Mouse (Mus musculus): Measurements from ENCODE around the gene Cxcl14. TPM values are rescaled to one million over a fixed set of nuclear protein-coding genes. Genes with fewer than 3 reads are reported as not detected.

Gene Cxcl14
- polyA plus RNA-seq, 1 experiment from 2014 or later = 13.4 TPM

- ATAC-seq (ENCODE audit: low read depth) = peak; percentile 90
- WGBS = 15% methylated on average over 8 of the region's 8 CpGs
- no peak overlapping the region for H3K4me3 ChIP-seq (ENCODE audit: low read length)
- H3K4me1 ChIP-seq (replicated peaks; ENCODE audit: control insufficient read depth, insufficient read depth, low read length) = no peaks in the 10 kb centered on the region
- H3K9ac ChIP-seq (ENCODE audit: low read length) = no peak overlapping the region
- H3K9me3 ChIP-seq (ENCODE audit: control insufficient read depth, low read length) = no peaks in the 10 kb centered on the region
- H3K27me3 ChIP-seq (ENCODE audit: control insufficient read depth, insufficient read depth, low read depth, low read length) = no peaks in the 10 kb centered on the region
- no peak overlapping the region for H3K4me2 ChIP-seq (ENCODE audit: low read depth, low read length)
- H3K36me3 ChIP-seq (ENCODE audit: control insufficient read depth, insufficient read depth, low read length) = no peaks in the 10 kb centered on the region
- no peak overlapping the region for H3K27ac ChIP-seq (ENCODE audit: low read length)
These were observed 16.9 kb downstream of the Cxcl14 start for GRCm38 (mm10) chr13:56279439-56279838.

- no peak overlapping the region for H3K4me2 ChIP-seq (ENCODE audit: low read depth, low read length)
- no peaks in the 10 kb centered on the region for H3K36me3 ChIP-seq (ENCODE audit: control insufficient read depth, insufficient read depth, low read length)
- 47% methylated on average over 2 of the region's 2 CpGs for WGBS
- H3K27ac ChIP-seq (ENCODE audit: low read length) = no peak overlapping the region
- H3K4me3 ChIP-seq (ENCODE audit: low read length) = no peak overlapping the region
- no peaks in the 10 kb centered on the region for H3K4me1 ChIP-seq (replicated peaks; ENCODE audit: control insufficient read depth, insufficient read depth, low read length)
- ATAC-seq (ENCODE audit: low read depth) = no peak
- no peaks in the 10 kb centered on the region for H3K27me3 ChIP-seq (ENCODE audit: control insufficient read depth, insufficient read depth, low read depth, low read length)
- H3K9me3 ChIP-seq (ENCODE audit: control insufficient read depth, low read length) = peaks cover 6% of the 10 kb centered on the region
- no peak overlapping the region for H3K9ac ChIP-seq (ENCODE audit: low read length)
These were observed 21.2 kb downstream of the Cxcl14 start for GRCm38 (mm10) chr13:56275171-56275570.

GRCm38 (mm10) chr13:56270124-56270523 is 26.2 kb downstream of the Cxcl14 start:
- 46% methylated on average over 13 of the region's 13 CpGs for WGBS
- H3K27ac ChIP-seq (ENCODE audit: low read length) = no peak overlapping the region
- ATAC-seq (ENCODE audit: low read depth) = no peak
- peaks cover 6% of the 10 kb centered on the region for H3K9me3 ChIP-seq (ENCODE audit: control insufficient read depth, low read length)
- H3K9ac ChIP-seq (ENCODE audit: low read length) = no peak overlapping the region
- no peaks in the 10 kb centered on the region for H3K4me1 ChIP-seq (replicated peaks; ENCODE audit: control insufficient read depth, insufficient read depth, low read length)
- H3K4me2 ChIP-seq (ENCODE audit: low read depth, low read length) = no peak overlapping the region
- no peaks in the 10 kb centered on the region for H3K36me3 ChIP-seq (ENCODE audit: control insufficient read depth, insufficient read depth, low read length)
- no peaks in the 10 kb centered on the region for H3K27me3 ChIP-seq (ENCODE audit: control insufficient read depth, insufficient read depth, low read depth, low read length)
- no peak overlapping the region for H3K4me3 ChIP-seq (ENCODE audit: low read length)

- Histone ChIP-seq H3K9me3 (ENCODE audit: control insufficient read depth, low read length) (peaks cover 6% of the 10 kb centered on the region), H3K4me1 (replicated peaks; ENCODE audit: control insufficient read depth, insufficient read depth, low read length) (no peaks in the 10 kb centered on the region), H3K27ac (ENCODE audit: low read length) (no peak overlapping the region), H3K4me3 (ENCODE audit: low read length) (no peak overlapping the region), H3K4me2 (ENCODE audit: low read depth, low read length) (no peak overlapping the region), H3K27me3 (ENCODE audit: control insufficient read depth, insufficient read depth, low read depth, low read length) (peaks cover under 1% of the 10 kb centered on the region; the same call in 1 of the 2 replicates), H3K36me3 (ENCODE audit: control insufficient read depth, insufficient read depth, low read length) (no peaks in the 10 kb centered on the region), H3K9ac (ENCODE audit: low read length) (no peak overlapping the region)
- no peak for ATAC-seq (ENCODE audit: low read depth)
- whole genome bisulfite sequencing = 74% methylated on average over 4 of the region's 4 CpGs
These were observed 29.0 kb downstream of the Cxcl14 start for GRCm38 (mm10) chr13:56267396-56267795.

- Histone ChIP-seq H3K9me3 (ENCODE audit: control insufficient read depth, low read length) (peaks cover 1% of the 10 kb centered on the region), H3K36me3 (ENCODE audit: control insufficient read depth, insufficient read depth, low read length) (no peaks in the 10 kb centered on the region), H3K4me3 (ENCODE audit: low read length) (no peak overlapping the region), H3K27me3 (ENCODE audit: control insufficient read depth, insufficient read depth, low read depth, low read length) (peaks cover 9% of the 10 kb centered on the region; the same call in 1 of the 2 replicates), H3K27ac (ENCODE audit: low read length) (no peak overlapping the region), H3K4me1 (replicated peaks; ENCODE audit: control insufficient read depth, insufficient read depth, low read length) (no peaks in the 10 kb centered on the region), H3K9ac (ENCODE audit: low read length) (no peak overlapping the region), H3K4me2 (ENCODE audit: low read depth, low read length) (no peak overlapping the region)
- no peak for ATAC-seq (ENCODE audit: low read depth)
- 28% methylated on average over 8 of the region's 8 CpGs for WGBS
These were observed 29.9 kb downstream of the Cxcl14 start for GRCm38 (mm10) chr13:56266435-56266834.

GRCm38 (mm10) chr13:56265661-56266060 is 30.7 kb downstream of the Cxcl14 start:
- no peak for ATAC-seq (ENCODE audit: low read depth)
- H3K4me3 ChIP-seq (ENCODE audit: low read length) = no peak overlapping the region
- H3K36me3 ChIP-seq (ENCODE audit: control insufficient read depth, insufficient read depth, low read length) = no peaks in the 10 kb centered on the region
- WGBS = 47% methylated on average over 5 of the region's 5 CpGs
- no peak overlapping the region for H3K27ac ChIP-seq (ENCODE audit: low read length)
- no peak overlapping the region for H3K9ac ChIP-seq (ENCODE audit: low read length)
- no peaks in the 10 kb centered on the region for H3K9me3 ChIP-seq (ENCODE audit: control insufficient read depth, low read length)
- H3K27me3 ChIP-seq (ENCODE audit: control insufficient read depth, insufficient read depth, low read depth, low read length) = peaks cover 15% of the 10 kb centered on the region
- H3K4me1 ChIP-seq (replicated peaks; ENCODE audit: control insufficient read depth, insufficient read depth, low read length) = no peaks in the 10 kb centered on the region
- no peak overlapping the region for H3K4me2 ChIP-seq (ENCODE audit: low read depth, low read length)

- 41% methylated on average over 4 of the region's 4 CpGs for WGBS
- no peaks in the 10 kb centered on the region for H3K36me3 ChIP-seq (ENCODE audit: control insufficient read depth, insufficient read depth, low read length)
- no peak overlapping the region for H3K4me3 ChIP-seq (ENCODE audit: low read length)
- no peak overlapping the region for H3K9ac ChIP-seq (ENCODE audit: low read length)
- peaks cover 48% of the 10 kb centered on the region for H3K27me3 ChIP-seq (ENCODE audit: control insufficient read depth, insufficient read depth, low read depth, low read length)
- no peaks in the 10 kb centered on the region for H3K9me3 ChIP-seq (ENCODE audit: control insufficient read depth, low read length)
- ATAC-seq (ENCODE audit: low read depth) = no peak
- H3K4me2 ChIP-seq (ENCODE audit: low read depth, low read length) = no peak overlapping the region
- H3K4me1 ChIP-seq (replicated peaks; ENCODE audit: control insufficient read depth, insufficient read depth, low read length) = peaks cover 4% of the 10 kb centered on the region
- no peak overlapping the region for H3K27ac ChIP-seq (ENCODE audit: low read length)
These were observed 34.1 kb downstream of the Cxcl14 start for GRCm38 (mm10) chr13:56262269-56262668.

- ATAC-seq (ENCODE audit: low read depth) = no peak
- Histone ChIP-seq H3K4me2 (ENCODE audit: low read depth, low read length) (no peak overlapping the region), H3K4me3 (ENCODE audit: low read length) (no peak overlapping the region), H3K9me3 (ENCODE audit: control insufficient read depth, low read length) (no peaks in the 10 kb centered on the region), H3K4me1 (replicated peaks; ENCODE audit: control insufficient read depth, insufficient read depth, low read length) (peaks cover 4% of the 10 kb centered on the region), H3K36me3 (ENCODE audit: control insufficient read depth, insufficient read depth, low read length) (no peaks in the 10 kb centered on the region), H3K27ac (ENCODE audit: low read length) (no peak overlapping the region), H3K27me3 (ENCODE audit: control insufficient read depth, insufficient read depth, low read depth, low read length) (peaks cover 67% of the 10 kb centered on the region), H3K9ac (ENCODE audit: low read length) (no peak overlapping the region)
- WGBS = 5% methylated on average over 17 of the region's 17 CpGs
These were observed 36.0 kb downstream of the Cxcl14 start for GRCm38 (mm10) chr13:56260344-56260780.

- Histone ChIP-seq H3K4me1 (replicated peaks; ENCODE audit: control insufficient read depth, insufficient read depth, low read length) (peaks cover 4% of the 10 kb centered on the region), H3K36me3 (ENCODE audit: control insufficient read depth, insufficient read depth, low read length) (no peaks in the 10 kb centered on the region), H3K9ac (ENCODE audit: low read length) (no peak overlapping the region), H3K9me3 (ENCODE audit: control insufficient read depth, low read length) (no peaks in the 10 kb centered on the region), H3K27ac (ENCODE audit: low read length) (no peak overlapping the region), H3K27me3 (ENCODE audit: control insufficient read depth, insufficient read depth, low read depth, low read length) (peaks cover 72% of the 10 kb centered on the region), H3K4me2 (ENCODE audit: low read depth, low read length) (no peak overlapping the region), H3K4me3 (ENCODE audit: low read length) (no peak overlapping the region)
- WGBS = 5% methylated on average over 5 of the region's 5 CpGs
- no peak for ATAC-seq (ENCODE audit: low read depth)
These were observed 36.5 kb downstream of the Cxcl14 start for GRCm38 (mm10) chr13:56259926-56260250.

Data from lung, embryonic 16.5 days (tissue).